Mouse (Mus musculus): ENCODE data around the gene Dbndd2.

GRCm38 (mm10) chr2:164540652-164541427, 54.9 kb downstream of the Dbndd2 start:
- TF ChIP-seq CTCF (IDR thresholded peaks at IDR 0.05; ENCODE audit: borderline replicate concordance, extremely low read depth, insufficient read depth, insufficient read length): no peak
- no peak for TF ChIP-seq POLR2A (IDR thresholded peaks at IDR 0.05; ENCODE audit: borderline replicate concordance, extremely low read depth, insufficient read depth, insufficient read length, poor library complexity, severe bottlenecking)
